Mouse (Mus musculus) hindbrain, embryonic 16.5 days (tissue): ENCODE results near the gene Edem3. TPM values are rescaled to one million over a fixed set of nuclear protein-coding genes. Genes with fewer than 3 reads are reported as not detected.

Source experiments
- ATAC-seq: fragments of 200-750 bp; cut with Nextera tagmentation; 2 replicates; pipeline ENCODE4 v1.8.0; 2017; ENCODE audit warnings: moderate TSS enrichment, moderate library complexity
- H3K27ac ChIP-seq: fragments of 300-500 bp; sonication (generic); 2 replicates; pipeline ENCODE4 v1.5.1; 2014; ENCODE audit warnings: low read depth, mild to moderate bottlenecking, control low read depth, low read length, moderate library complexity
- H3K27me3 ChIP-seq: fragments of 300-500 bp; sonication (generic); replicated peaks from 2 replicates; pipeline ENCODE4 v1.6.1; 2014; ENCODE audit warnings: low read length; ENCODE audit not compliant: control insufficient read depth, insufficient read depth
- H3K36me3 ChIP-seq: fragments of 300-500 bp; sonication (generic); 2 replicates; pipeline ENCODE4 v1.6.1; 2014; ENCODE audit warnings: mild to moderate bottlenecking, low read length, moderate library complexity, mixed read lengths; ENCODE audit not compliant: control insufficient read depth, insufficient read depth
- H3K4me1 ChIP-seq: fragments of 300-500 bp; sonication (generic); 2 replicates; pipeline ENCODE4 v1.6.1; 2014; ENCODE audit warnings: low read depth, low read length; ENCODE audit not compliant: control insufficient read depth, insufficient read depth
- H3K4me2 ChIP-seq: fragments of 300-500 bp; sonication (generic); 2 replicates; pipeline ENCODE4 v1.6.1; 2014; ENCODE audit warnings: mild to moderate bottlenecking, low read length, control low read depth, moderate library complexity
- H3K4me3 ChIP-seq: fragments of 300-500 bp; sonication (generic); 2 replicates; pipeline ENCODE4 v1.5.1; 2014; ENCODE audit warnings: mild to moderate bottlenecking, low read length, control low read depth, moderate library complexity
- H3K9ac ChIP-seq: fragments of 300-500 bp; sonication (generic); 2 replicates; pipeline ENCODE4 v1.6.1; 2014; ENCODE audit warnings: low read depth, mild to moderate bottlenecking, control low read depth, low read length, moderate library complexity
- H3K9me3 ChIP-seq: fragments of 300-500 bp; sonication (generic); 2 replicates; pipeline ENCODE4 v1.6.1; 2014; ENCODE audit warnings: mild to moderate bottlenecking, low read length, moderate library complexity; ENCODE audit not compliant: control insufficient read depth
- WGBS: fragments of 180-500 bp; shearing (Covaris S2); extraction: QIAGEN DNeasy Blood & Tissue Kit; methylation state at CpG from one replicate; pipeline ENCODE4 v1.1.7; 2014; 5-methylcytosine and 5-hydroxymethylcytosine counted together
- polyA plus RNA-seq: library from polyadenylated mRNA; unstranded; fragments of >200 nt; fragmentation: Nextera tagmentation; extraction: Ambion mirVana; gene quantifications from 2 replicates; pipeline ENCODE4 v1.2.1, GENCODE M21; 2015

Edem3 gene
- polyA plus RNA-seq, 1 experiment from 2014 or later: 15.3 TPM

DNA sequence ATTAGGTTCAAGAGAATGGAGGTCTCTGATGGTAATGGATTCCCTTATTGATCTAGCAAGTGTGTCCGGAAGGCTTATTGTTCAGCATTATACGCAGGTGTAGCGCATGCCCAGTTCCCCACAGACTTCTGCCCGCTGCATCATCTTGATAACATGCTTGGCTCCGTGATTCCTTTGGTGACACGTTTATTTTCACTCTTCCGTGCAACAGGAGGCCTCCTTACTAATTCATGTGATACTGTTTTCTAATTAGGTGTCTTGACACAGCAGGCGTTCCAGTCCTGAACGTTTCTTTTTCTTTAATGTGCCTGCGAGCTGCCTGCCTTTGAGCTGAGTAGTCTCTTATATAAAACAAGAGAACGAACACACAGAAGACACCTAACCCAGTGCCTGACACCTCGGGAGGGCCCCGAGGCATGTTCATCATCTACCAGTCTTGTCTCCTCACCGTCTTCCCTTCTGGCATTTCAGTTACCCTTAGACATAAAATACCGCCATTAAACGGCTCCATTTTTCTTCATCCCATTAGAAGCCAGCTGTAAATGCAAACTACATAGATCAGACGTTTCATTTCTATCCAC lies 90.2 kb downstream of the Edem3 start:
- 62% methylated on average over 17 of the region's 17 CpGs for WGBS
- H3K4me1 ChIP-seq: no peaks in the 10 kb centered on the region; the same call in 1 of the 2 replicates
- no peak overlapping the region for H3K27ac ChIP-seq
- H3K36me3 ChIP-seq: no peaks in the 10 kb centered on the region
- H3K4me3 ChIP-seq: no peak overlapping the region
- no peaks in the 10 kb centered on the region for H3K27me3 ChIP-seq
- H3K9me3 ChIP-seq: no peaks in the 10 kb centered on the region
- no peak for ATAC-seq
- no peak overlapping the region for H3K9ac ChIP-seq
- H3K4me2 ChIP-seq: peak overlapping the region; percentile 24

DNA sequence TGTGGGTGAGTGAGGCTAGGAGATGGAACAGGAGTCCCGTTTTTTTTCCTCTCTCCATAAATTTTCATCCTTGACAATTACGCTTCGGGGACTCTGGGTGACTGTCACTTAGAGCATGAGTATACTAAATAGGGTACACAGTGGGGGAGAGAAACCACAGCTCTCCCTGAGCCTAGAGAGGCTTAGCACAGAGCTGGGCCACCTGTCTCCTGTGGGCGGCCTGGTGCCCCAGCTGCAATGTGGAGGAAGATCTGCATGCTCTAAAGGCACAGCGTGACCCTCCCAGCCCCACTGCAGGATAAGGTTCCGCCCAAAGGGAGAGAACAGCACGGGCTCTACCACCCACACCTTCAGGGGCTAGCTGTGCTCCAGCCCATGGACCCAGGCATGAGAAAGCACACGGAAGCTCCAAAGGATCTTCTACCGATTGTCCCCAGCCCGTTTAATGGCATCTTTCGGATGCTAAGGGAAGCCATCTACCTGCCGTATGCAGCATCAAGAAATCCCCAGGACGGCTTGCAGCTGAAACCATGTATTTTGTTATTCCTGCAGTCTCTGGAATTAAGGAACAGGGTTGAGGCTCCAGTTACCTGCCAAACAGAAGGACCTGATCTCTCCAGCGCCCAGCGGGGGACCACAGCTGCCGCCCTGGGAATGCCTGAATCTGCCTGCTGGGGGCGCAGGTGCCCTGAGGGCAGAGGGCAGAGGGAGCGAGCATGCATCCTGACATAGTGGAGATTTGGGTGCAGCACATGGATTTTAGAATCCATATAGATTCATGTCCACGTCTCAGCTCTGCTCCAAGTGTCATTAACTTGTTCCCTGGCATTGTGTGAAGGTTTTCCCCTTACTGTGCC lies 91.0 kb downstream of the Edem3 start:
- Histone ChIP-seq H3K36me3 (no peaks in the 10 kb centered on the region), H3K27me3 (no peaks in the 10 kb centered on the region), H3K4me2 (no peak overlapping the region), H3K27ac (no peak overlapping the region), H3K9me3 (no peaks in the 10 kb centered on the region), H3K4me1 (no peaks in the 10 kb centered on the region; the same call in 1 of the 2 replicates), H3K9ac (no peak overlapping the region), H3K4me3 (no peak overlapping the region)
- WGBS: 55% methylated on average over 19 of the region's 19 CpGs
- peak; percentile 45; the same call in 1 of the 2 replicates for ATAC-seq

- H3K4me1 ChIP-seq: no peaks in the 10 kb centered on the region; the same call in 1 of the 2 replicates
- WGBS: 92% methylated on average over 2 of the region's 2 CpGs
- no peaks in the 10 kb centered on the region for H3K36me3 ChIP-seq
- no peak overlapping the region for H3K4me3 ChIP-seq
- no peak overlapping the region for H3K4me2 ChIP-seq
- ATAC-seq: no peak
- no peak overlapping the region for H3K27ac ChIP-seq
- no peaks in the 10 kb centered on the region for H3K27me3 ChIP-seq
- H3K9ac ChIP-seq: no peak overlapping the region
- no peaks in the 10 kb centered on the region for H3K9me3 ChIP-seq
Observed at GRCm38 (mm10) chr1:151848286-151848685, 93.1 kb downstream of the Edem3 start.

- no peak overlapping the region for H3K4me3 ChIP-seq
- 86% methylated on average over 16 of the region's 16 CpGs for WGBS
- ATAC-seq: no peak
- no peak overlapping the region for H3K9ac ChIP-seq
- H3K9me3 ChIP-seq: no peaks in the 10 kb centered on the region
- no peaks in the 10 kb centered on the region; the same call in 1 of the 2 replicates for H3K4me1 ChIP-seq
- no peaks in the 10 kb centered on the region for H3K27me3 ChIP-seq
- H3K27ac ChIP-seq: no peak overlapping the region
- no peak overlapping the region for H3K4me2 ChIP-seq
- no peaks in the 10 kb centered on the region for H3K36me3 ChIP-seq
Observed at GRCm38 (mm10) chr1:151849993-151850608, 94.9 kb downstream of the Edem3 start.

DNA sequence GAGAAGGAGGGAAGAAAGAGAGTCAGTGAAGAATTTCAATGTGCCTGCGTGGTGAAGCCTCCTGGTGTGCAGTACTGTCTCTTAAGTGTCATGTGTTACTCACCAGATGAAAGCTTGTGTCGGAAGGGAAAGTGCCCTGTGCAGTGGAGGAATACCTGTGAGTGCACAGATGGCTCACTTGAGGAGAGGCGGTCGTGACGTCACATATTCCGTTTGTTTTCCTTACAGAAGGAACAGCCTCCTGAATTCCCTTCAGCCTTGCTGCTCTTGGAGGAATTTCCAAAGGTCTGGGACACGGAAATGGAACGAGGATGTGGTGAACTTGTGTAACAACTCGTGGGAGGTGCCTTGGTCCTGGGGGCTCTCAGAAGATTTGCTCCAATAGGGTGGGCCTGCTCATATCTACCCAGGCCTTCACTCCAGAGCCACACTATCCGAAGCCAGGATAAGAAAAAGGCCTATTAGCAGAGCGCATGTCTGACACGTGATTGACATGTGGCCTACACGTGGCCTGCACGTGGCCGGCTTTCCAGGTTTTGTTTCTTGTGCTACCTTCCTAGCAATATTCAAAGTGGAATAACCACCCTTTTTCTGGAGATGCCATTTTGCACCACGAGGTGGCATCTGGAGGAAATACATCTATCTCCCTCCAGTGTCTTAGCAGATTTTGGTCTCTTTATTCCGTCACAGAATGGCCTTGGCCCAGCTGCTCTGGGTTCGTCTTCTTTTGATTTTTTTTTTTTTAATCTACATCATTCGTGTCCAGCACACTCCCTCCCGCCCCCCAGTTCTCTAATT lies 96.1 kb downstream of the Edem3 start:
- no peaks in the 10 kb centered on the region for H3K9me3 ChIP-seq
- no peak for ATAC-seq
- no peak overlapping the region for H3K9ac ChIP-seq
- no peak overlapping the region for H3K4me3 ChIP-seq
- no peak overlapping the region for H3K4me2 ChIP-seq
- no peaks in the 10 kb centered on the region for H3K36me3 ChIP-seq
- WGBS: 82% methylated on average over 20 of the region's 20 CpGs
- no peaks in the 10 kb centered on the region for H3K4me1 ChIP-seq
- H3K27me3 ChIP-seq: no peaks in the 10 kb centered on the region
- H3K27ac ChIP-seq: no peak overlapping the region

GRCm38 (mm10) chr1:151851976-151852375 lies 96.8 kb downstream of the Edem3 start:
- no peaks in the 10 kb centered on the region for H3K36me3 ChIP-seq
- no peak overlapping the region for H3K9ac ChIP-seq
- no peaks in the 10 kb centered on the region for H3K27me3 ChIP-seq
- WGBS: 29% methylated on average over 3 of the region's 3 CpGs
- no peak overlapping the region for H3K4me3 ChIP-seq
- no peaks in the 10 kb centered on the region for H3K9me3 ChIP-seq
- no peak overlapping the region for H3K27ac ChIP-seq
- no peak overlapping the region for H3K4me2 ChIP-seq
- H3K4me1 ChIP-seq: no peaks in the 10 kb centered on the region
- no peak for ATAC-seq

- Histone ChIP-seq H3K4me1 (no peaks in the 10 kb centered on the region), H3K27me3 (no peaks in the 10 kb centered on the region), H3K9ac (no peak overlapping the region), H3K4me2 (no peak overlapping the region), H3K36me3 (no peaks in the 10 kb centered on the region), H3K4me3 (no peak overlapping the region), H3K27ac (no peak overlapping the region), H3K9me3 (no peaks in the 10 kb centered on the region)
- ATAC-seq: no peak
- WGBS: 87% methylated on average over 1 of the region's 1 CpGs
Observed at GRCm38 (mm10) chr1:151855561-151855960, 100.4 kb downstream of the Edem3 start.

- no peaks in the 10 kb centered on the region for H3K27me3 ChIP-seq
- no peak for ATAC-seq
- no peaks in the 10 kb centered on the region for H3K4me1 ChIP-seq
- no peak overlapping the region for H3K9ac ChIP-seq
- WGBS: 95% methylated on average over 1 of the region's 1 CpGs
- no peak overlapping the region for H3K4me2 ChIP-seq
- H3K27ac ChIP-seq: no peak overlapping the region
- no peaks in the 10 kb centered on the region for H3K36me3 ChIP-seq
- H3K9me3 ChIP-seq: no peaks in the 10 kb centered on the region
- no peak overlapping the region for H3K4me3 ChIP-seq
Observed at GRCm38 (mm10) chr1:151858474-151858873, 103.3 kb downstream of the Edem3 start.
